Mouse (Mus musculus) liver, embryonic 14.5 days (tissue): ENCODE results near the gene Gna14.

Experiments used
- CTCF ChIP-seq: IDR thresholded peaks from 2 replicates; pipeline ENCODE4 v1.5.1; 2016; ENCODE audit warnings: antibody characterized with exemption, low read depth, control low read depth
- EP300 ChIP-seq: IDR thresholded peaks from 2 replicates; pipeline ENCODE4 v1.6.1; 2016; ENCODE audit warnings: antibody characterized with exemption, low read depth

DNA sequence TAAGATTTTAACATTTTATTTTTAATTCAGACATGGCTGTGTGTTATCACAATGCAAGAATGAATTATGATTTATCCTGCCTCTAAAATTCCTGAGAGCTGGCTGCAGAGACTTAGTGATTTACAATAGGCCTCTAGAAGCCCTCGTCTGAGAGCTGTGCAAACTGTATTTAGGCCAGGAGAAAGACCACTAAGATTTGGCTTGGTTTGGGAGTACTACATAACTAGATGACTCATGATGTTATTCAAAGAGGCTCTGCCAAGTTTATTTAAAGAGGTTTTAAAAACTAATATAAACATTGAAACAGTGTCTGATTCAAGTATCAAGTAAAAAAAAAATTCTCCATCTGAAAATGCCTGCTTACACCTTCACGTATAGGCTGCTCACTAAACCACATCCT, 123.0 kb downstream of the Gna14 start:
- TF ChIP-seq CTCF (no peak), EP300 (no peak)
